Mouse (Mus musculus): ENCODE results near the gene Tufm.

Gene Tufm

GRCm38 (mm10) chr7:126496475-126496874 lies 9.3 kb downstream of the Tufm start:
- no peak for DNase-seq (ENCODE audit: inconsistent age in 2 of 2, low spot score in 1 of 2)

- DNase-seq (ENCODE audit: inconsistent age in 2 of 2, low spot score in 1 of 2): no peak
Measured at GRCm38 (mm10) chr7:126497966-126498365, 10.8 kb downstream of the Tufm start.

- no peak for DNase-seq (ENCODE audit: inconsistent age in 2 of 2, low spot score in 1 of 2)
Measured at GRCm38 (mm10) chr7:126499416-126499815, 12.3 kb downstream of the Tufm start.

GRCm38 (mm10) chr7:126501684-126502022 lies 14.5 kb downstream of the Tufm start:
- no peak for DNase-seq (ENCODE audit: inconsistent age in 2 of 2, low spot score in 1 of 2)

- DNase-seq (ENCODE audit: inconsistent age in 2 of 2, low spot score in 1 of 2): peak; percentile 94 to 98
Measured at GRCm38 (mm10) chr7:126502023-126502741, 15.0 kb downstream of the Tufm start.

GRCm38 (mm10) chr7:126502751-126503150 lies 15.6 kb downstream of the Tufm start:
- DNase-seq (ENCODE audit: inconsistent age in 2 of 2, low spot score in 1 of 2): no peak

GRCm38 (mm10) chr7:126503273-126503878 lies 16.2 kb downstream of the Tufm start, which contains the start of gene Atxn2l:
TSS of gene Atxn2l (minus strand) at chr7:126503437.
- DNase-seq (ENCODE audit: inconsistent age in 2 of 2, low spot score in 1 of 2): peak; percentile 100

GRCm38 (mm10) chr7:126504913-126505312 lies 17.8 kb downstream of the Tufm start:
- DNase-seq (ENCODE audit: inconsistent age in 2 of 2, low spot score in 1 of 2): peak in 1 of 2 experiments; percentile 46

GRCm38 (mm10) chr7:126507126-126507778 lies 20.1 kb downstream of the Tufm start:
- DNase-seq (ENCODE audit: inconsistent age in 2 of 2, low spot score in 1 of 2): peak; percentile 78 to 84

GRCm38 (mm10) chr7:126511287-126511686 lies 24.1 kb downstream of the Tufm start:
- DNase-seq (ENCODE audit: inconsistent age in 2 of 2, low spot score in 1 of 2): peak; percentile 64 to 87

GRCm38 (mm10) chr7:126518261-126518941 lies 31.2 kb downstream of the Tufm start:
- no peak for DNase-seq (ENCODE audit: inconsistent age in 2 of 2, low spot score in 1 of 2)

- no peak for DNase-seq (ENCODE audit: inconsistent age in 2 of 2, low spot score in 1 of 2)
Measured at GRCm38 (mm10) chr7:126519513-126519912, 32.4 kb downstream of the Tufm start.

- DNase-seq (ENCODE audit: inconsistent age in 2 of 2, low spot score in 1 of 2): no peak
Measured at GRCm38 (mm10) chr7:126523316-126523715, 36.2 kb downstream of the Tufm start.

GRCm38 (mm10) chr7:126528166-126528577 lies 41.0 kb downstream of the Tufm start:
- DNase-seq (ENCODE audit: inconsistent age in 2 of 2, low spot score in 1 of 2): peak in 1 of 2 experiments; percentile 81

GRCm38 (mm10) chr7:126533434-126533833 lies 46.3 kb downstream of the Tufm start:
- no peak for DNase-seq (ENCODE audit: inconsistent age in 2 of 2, low spot score in 1 of 2)

- peak; percentile 24 to 60 for DNase-seq (ENCODE audit: inconsistent age in 2 of 2, low spot score in 1 of 2)
Measured at GRCm38 (mm10) chr7:126535766-126536165, 48.6 kb downstream of the Tufm start.

- DNase-seq (ENCODE audit: inconsistent age in 2 of 2, low spot score in 1 of 2): no peak
Measured at GRCm38 (mm10) chr7:126536466-126536865, 49.3 kb downstream of the Tufm start.

GRCm38 (mm10) chr7:126537820-126538585 lies 50.8 kb downstream of the Tufm start:
- DNase-seq (ENCODE audit: inconsistent age in 2 of 2, low spot score in 1 of 2): peak in 1 of 2 experiments; percentile 56

Data from adrenal gland, adult (tissue).